Mouse (Mus musculus): ENCODE measurements at regions not wholly inside any gene's neighbourhood (a gene's known extent, or its start where the extent isn't known, plus 50 kb on each side); places are given as distances from the start of the nearest gene placed in this dataset.

DNA sequence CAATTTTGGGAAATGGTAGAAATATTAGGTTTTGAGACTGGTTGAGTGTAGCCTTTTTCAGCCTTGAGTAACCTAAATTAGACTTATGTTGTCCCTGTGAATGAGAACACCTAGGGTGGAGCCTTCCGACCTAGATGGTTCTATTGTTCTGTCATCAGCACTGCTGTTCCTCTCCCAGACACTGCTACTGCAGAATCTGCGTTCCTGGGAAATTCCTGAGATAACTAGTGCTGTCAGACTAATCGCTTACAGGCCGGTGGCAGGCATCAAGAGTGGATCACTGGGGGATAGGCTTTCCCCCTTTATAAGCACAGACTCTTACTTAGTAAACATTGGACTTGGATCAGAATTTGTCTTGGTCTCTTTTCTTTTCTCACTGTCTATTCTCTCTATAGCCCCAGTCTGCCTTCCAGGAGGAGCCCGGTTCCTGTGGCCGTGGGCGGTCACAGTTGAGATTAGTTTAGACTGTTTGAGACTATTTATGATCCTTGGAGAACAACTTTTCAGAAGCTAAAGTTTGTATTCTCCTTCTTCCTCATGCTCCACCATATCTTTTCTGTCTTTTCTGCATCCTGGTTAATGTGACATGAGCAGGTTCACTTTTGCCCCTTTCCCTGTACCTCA lies 596.0 kb upstream of the Slc39a10 start:
- TF ChIP-seq CTCF (IDR thresholded peaks at IDR 0.05) = no peak
- no peak for TF ChIP-seq POLR2A (IDR thresholded peaks at IDR 0.05; ENCODE audit: insufficient read depth, low read depth, low read length)
- no peak for TF ChIP-seq EP300 (IDR thresholded peaks at IDR 0.05; ENCODE audit: insufficient read depth, low read depth, low read length)
